Mouse (Mus musculus) left cerebral cortex, adult 2 months (tissue): ENCODE data around the gene Numa1. TPM values are rescaled to one million over a fixed set of nuclear protein-coding genes. Genes with fewer than 3 reads are reported as not detected.
"Not testable (repeated sequence)": the region's sequence is repeated elsewhere in the genome, so short reads cannot be mapped to it uniquely, and the experiment has no call there.

ENCODE experiments used
- DNase-seq, 2 experiments: peaks; one replicate each; pipeline ENCODE4 v3.0.0; 2021 to 2022; ENCODE audit warnings: low spot score in 2 of 2, mixed read lengths in 1 of 2; ENCODE audit errors: extremely low spot score in 1 of 2
- H3K27ac ChIP-seq: fragments of 200-600 bp; 2 replicates; pipeline ENCODE4 v1.8.1; 2022
- H3K4me3 ChIP-seq: fragments of 200-600 bp; 2 replicates; pipeline ENCODE4 v1.8.1; 2022
- CTCF ChIP-seq: fragments of 200-600 bp; IDR thresholded peaks from 2 replicates; pipeline ENCODE4 v1.8.1; 2022; ENCODE audit warnings: antibody characterized with exemption, mild to moderate bottlenecking, moderate library complexity
- intact Hi-C: fragments of 180-260 bp; cut with DNase I; formaldehyde crosslinking; loops from one replicate; pipeline ENCODE4 v1.15.1; 2025
- total RNA-seq, 2 experiments: library from RNA; stranded (reverse); gene quantifications; 2 replicates each; pipeline ENCODE4 v1.2.3; 2021

The Numa1 gene
- total RNA-seq, 2 experiments from 2014 or later = 96.8 to 101 TPM

- Histone ChIP-seq H3K27ac (peak within 1 kb of the TSS; percentile 99), H3K4me3 (peak within 1 kb of the TSS; percentile 91)
- intact Hi-C loops = loop anchor here (2.0 to 5.0 kb wide), 2 partner anchors 27 to 244 kb away; partner anchors contain the start of genes Clpb and Lrrc51
- DNase-seq = no peak
- no peak for TF ChIP-seq CTCF
Observed at GRCm38 (mm10) chr7:101906287-101906681, 27.6 kb upstream of the Numa1 start, which contains the start of gene Tomt. Gene Tomt, minus strand, starts transcription at chr7:101906359.

- intact Hi-C loops = loop anchor here (2.0 to 5.0 kb wide), 2 partner anchors 26 to 244 kb away; partner anchors contain the start of genes Clpb and Lrrc51
- H3K4me3 ChIP-seq = peak overlapping the region; percentile 91
- TF ChIP-seq CTCF = no peak
- DNase-seq = no peak
- H3K27ac ChIP-seq = peak overlapping the region; percentile 13; the same call in 1 of the 2 replicates
Observed at GRCm38 (mm10) chr7:101906696-101907095, 27.2 kb upstream of the Numa1 start.

- DNase-seq = no peak
- no peak overlapping the region for H3K4me3 ChIP-seq
- peak overlapping the region; percentile 40; the same call in 1 of the 2 replicates for H3K27ac ChIP-seq
- intact Hi-C loops = loop anchor here (5.0 kb wide), 1 partner anchor 246 kb away; the partner anchor contains the start of gene Clpb
- TF ChIP-seq CTCF = no peak
Observed at GRCm38 (mm10) chr7:101908367-101908766, 25.5 kb upstream of the Numa1 start.

GRCm38 (mm10) chr7:101910138-101910537 lies 23.8 kb upstream of the Numa1 start:
- intact Hi-C loops = no loop called here
- no peak for DNase-seq
- no peak overlapping the region for H3K4me3 ChIP-seq
- no peak for TF ChIP-seq CTCF
- no peak overlapping the region for H3K27ac ChIP-seq

GRCm38 (mm10) chr7:101911982-101912381 lies 21.9 kb upstream of the Numa1 start:
- intact Hi-C loops = no loop called here
- DNase-seq = no peak
- no peak overlapping the region for H3K27ac ChIP-seq
- no peak overlapping the region for H3K4me3 ChIP-seq
- TF ChIP-seq CTCF = peak; percentile 15; the same call in 1 of the 2 replicates

GRCm38 (mm10) chr7:101918071-101918470 lies 15.8 kb upstream of the Numa1 start:
- DNase-seq = peak in 1 of 2 experiments; percentile 64
- no peak overlapping the region for H3K27ac ChIP-seq
- no peak overlapping the region for H3K4me3 ChIP-seq
- intact Hi-C loops = loop anchor here (2.0 to 5.0 kb wide), 2 partner anchors 54 to 161 kb away; no protein-coding TSS in a partner anchor
- peak; percentile 87 for TF ChIP-seq CTCF

GRCm38 (mm10) chr7:101925892-101926291 lies 8.0 kb upstream of the Numa1 start:
- DNase-seq, intact Hi-C loops, H3K27ac ChIP-seq: not testable (repeated sequence)

GRCm38 (mm10) chr7:101928093-101928492 lies 5.8 kb upstream of the Numa1 start:
- Histone ChIP-seq H3K27ac (no peak overlapping the region), H3K4me3 (no peak overlapping the region)
- DNase-seq = no peak
- intact Hi-C loops = no loop called here
- no peak for TF ChIP-seq CTCF

More at GRCm38 (mm10) chr7:101925892-101926291, 8.0 kb upstream of the Numa1 start:
- peak; percentile 33 for TF ChIP-seq CTCF
- not testable (repeated sequence) for H3K4me3 ChIP-seq

- Histone ChIP-seq H3K27ac (no peak overlapping the region), H3K4me3 (no peak overlapping the region)
- no peak for TF ChIP-seq CTCF
- intact Hi-C loops = loop anchor here (2.0 kb wide), 2 partner anchors 26 to 36 kb away; partner anchors contain the start of gene Tomt
- DNase-seq = no peak
Observed at GRCm38 (mm10) chr7:101932551-101932950, 1.4 kb upstream of the Numa1 start.

GRCm38 (mm10) chr7:101933300-101933699 lies 611 bp upstream of the Numa1 start:
- no peak for TF ChIP-seq CTCF
- Histone ChIP-seq H3K4me3 (peak overlapping the region; percentile 60), H3K27ac (peak overlapping the region; percentile 33; the same call in 1 of the 2 replicates)
- intact Hi-C loops = loop anchor here (1.0 to 2.0 kb wide), 3 partner anchors 26 to 132 kb away; partner anchors contain the start of genes Rnf121, Tomt, Xndc1 and Xntrpc
- peak in 1 of 2 experiments; percentile 17 for DNase-seq

- no peak for DNase-seq
- Histone ChIP-seq H3K27ac (no peak overlapping the region), H3K4me3 (no peak overlapping the region)
- intact Hi-C loops = loop anchor here (2.0 kb wide), 1 partner anchor 35 kb away; no protein-coding TSS in a partner anchor
- no peak for TF ChIP-seq CTCF
Observed at GRCm38 (mm10) chr7:101935957-101936356, 2.0 kb downstream of the Numa1 start.

- Histone ChIP-seq H3K27ac (no peak overlapping the region), H3K4me3 (no peak overlapping the region)
- DNase-seq = no peak
- intact Hi-C loops = no loop called here
- no peak; the same call in 1 of the 2 replicates for TF ChIP-seq CTCF
Observed at GRCm38 (mm10) chr7:101936996-101937395, 3.1 kb downstream of the Numa1 start.
